Mouse (Mus musculus) adrenal gland, adult 8-10 months (tissue): ENCODE measurements at regions not wholly inside any gene's neighbourhood (a gene's known extent, or its start where the extent isn't known, plus 50 kb on each side); places are given as distances from the start of the nearest gene placed in this dataset.

ENCODE experiments used
- DNase-seq: peaks from one replicate; pipeline ENCODE4 v3.0.0; 2022

DNA sequence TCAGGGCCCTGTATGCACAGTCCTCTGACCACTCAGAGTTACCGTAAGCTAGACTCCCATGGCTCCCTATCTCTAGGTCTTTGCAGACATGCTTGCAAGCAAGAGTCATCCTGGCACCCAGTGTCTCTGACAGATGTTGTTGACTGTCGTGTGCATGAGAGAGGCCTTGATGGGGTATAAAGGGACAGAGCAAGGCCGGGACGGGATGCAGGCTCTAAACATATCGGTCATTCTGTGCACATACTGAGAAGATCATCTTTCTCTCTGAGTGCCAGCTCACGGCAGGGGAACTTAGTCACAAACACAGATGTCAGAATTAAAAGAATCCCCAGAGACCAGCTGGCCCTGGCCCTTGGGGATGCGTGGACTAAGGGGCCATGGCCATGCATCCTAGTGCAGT, 199.4 kb upstream of the Usp24 start:
- DNase-seq: peak; percentile 16

GRCm38 (mm10) chr4:106121306-106121705, 194.7 kb upstream of the Usp24 start:
- no peak for DNase-seq

GRCm38 (mm10) chr4:106123038-106123654, 192.9 kb upstream of the Usp24 start:
- DNase-seq: peak; percentile 43

GRCm38 (mm10) chr4:106127199-106127598, 188.8 kb upstream of the Usp24 start:
- DNase-seq: no peak

- no peak for DNase-seq
These were observed 188.4 kb upstream of the Usp24 start for GRCm38 (mm10) chr4:106127641-106128040.

GRCm38 (mm10) chr4:106129327-106129726, 186.7 kb upstream of the Usp24 start:
- DNase-seq: no peak

DNA sequence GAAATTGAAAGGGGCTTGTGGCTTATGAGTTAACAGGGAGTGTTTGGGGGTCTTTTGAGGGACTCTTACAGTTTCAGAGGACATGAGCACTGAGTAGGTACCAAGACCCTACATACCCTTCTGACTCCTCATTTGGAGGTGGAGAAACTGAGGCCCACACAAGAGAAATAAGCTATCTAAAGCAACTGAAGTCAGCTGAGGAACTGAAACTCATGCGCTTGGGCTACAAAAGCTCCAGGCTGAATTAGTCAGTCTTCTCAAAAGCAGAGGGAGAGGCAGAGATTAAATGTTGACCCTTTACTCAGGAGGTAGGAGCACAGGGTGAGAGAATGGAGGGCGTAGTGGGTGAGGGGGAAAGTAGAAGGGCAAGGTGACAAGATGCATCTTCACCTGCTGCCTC, 186.2 kb upstream of the Usp24 start:
- no peak for DNase-seq

DNA sequence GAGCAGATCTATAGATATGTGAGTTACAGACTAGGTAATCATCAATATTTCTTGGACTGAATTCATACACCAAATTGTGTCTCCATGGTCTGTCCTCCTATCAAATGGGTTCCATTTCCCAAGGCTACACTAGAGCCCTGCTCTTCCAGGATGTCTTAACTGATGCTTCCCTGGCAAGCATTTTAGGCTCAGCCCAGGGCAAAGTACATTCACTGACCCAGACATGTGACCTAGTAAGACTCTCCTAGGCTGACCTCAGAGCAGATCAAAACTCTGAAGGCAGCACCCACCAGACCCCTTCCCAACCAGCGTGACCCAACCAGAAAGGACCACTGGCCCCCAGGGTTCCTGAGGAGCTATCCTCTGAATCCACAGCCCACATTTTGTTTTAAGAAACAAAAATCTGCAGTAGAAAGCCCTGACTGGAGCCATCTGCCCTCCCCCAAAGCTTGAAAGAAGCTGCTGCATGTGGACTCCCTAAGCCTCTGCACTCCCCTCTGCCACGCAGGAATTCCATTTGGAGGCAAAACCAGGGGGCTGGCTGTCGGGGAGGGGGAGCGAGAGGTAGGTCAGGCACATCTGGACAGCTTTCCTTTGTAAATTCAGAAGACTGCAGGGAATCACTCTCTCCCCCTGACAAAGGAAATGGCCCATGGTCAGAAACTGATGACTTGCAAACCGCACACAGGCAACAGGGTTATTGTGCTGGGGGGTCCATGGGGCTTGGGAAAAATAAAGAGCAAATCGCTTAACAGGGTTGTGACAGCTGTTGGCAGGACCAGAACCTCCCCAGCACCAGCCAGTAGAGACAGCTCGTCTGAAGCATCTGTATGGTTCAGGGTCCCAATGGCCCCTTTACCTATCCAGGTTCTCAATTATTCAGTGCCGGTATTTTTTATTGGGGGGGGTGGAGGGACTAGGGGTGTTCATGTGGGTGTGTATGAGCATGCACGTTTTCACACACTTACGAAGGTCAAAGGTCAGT, 182.0 kb upstream of the Usp24 start:
- DNase-seq: no peak

DNA sequence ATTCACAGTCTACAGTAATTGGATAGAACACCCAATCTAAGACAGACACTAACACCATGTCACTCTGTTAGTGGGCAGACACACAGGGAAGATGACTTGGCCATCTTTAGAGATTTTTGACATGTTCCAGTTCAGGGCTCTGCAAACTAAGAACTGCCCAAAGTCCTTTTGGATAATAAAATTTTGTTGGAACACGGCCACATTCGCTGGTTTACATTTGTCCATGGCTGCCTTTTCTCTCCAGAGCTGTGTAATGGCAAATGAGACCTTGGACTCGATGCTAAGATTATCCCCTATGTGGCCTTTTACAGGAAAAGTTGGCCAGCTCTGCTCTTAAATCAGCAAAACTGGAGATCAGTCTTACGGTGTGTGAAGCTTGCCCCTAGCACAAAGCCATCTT, 173.3 kb upstream of the Usp24 start:
- DNase-seq: no peak

GRCm38 (mm10) chr4:106144351-106145116, 171.5 kb upstream of the Usp24 start:
- peak; percentile 17 for DNase-seq

- DNase-seq: no peak
These were observed 169.0 kb upstream of the Usp24 start for GRCm38 (mm10) chr4:106146919-106147460.

DNA sequence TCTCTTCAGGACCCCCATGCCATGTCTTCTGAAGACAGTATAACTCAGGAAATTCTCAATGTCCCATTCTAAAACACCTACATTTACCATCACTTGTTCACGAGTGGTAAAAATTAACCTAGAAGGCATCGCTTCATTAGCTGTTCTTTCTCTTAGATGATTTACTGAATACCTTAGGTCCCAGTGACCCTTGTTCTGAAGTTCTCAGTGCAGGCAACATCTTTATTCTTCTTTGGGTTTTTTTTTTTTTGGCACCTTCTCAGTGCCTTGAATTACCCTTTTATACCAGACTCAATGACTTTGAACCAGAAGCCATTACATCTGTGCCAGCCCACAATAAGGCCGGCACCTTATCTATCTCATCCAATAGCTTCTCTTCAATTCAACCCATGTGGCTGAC, 167.1 kb upstream of the Usp24 start:
- no peak for DNase-seq

DNA sequence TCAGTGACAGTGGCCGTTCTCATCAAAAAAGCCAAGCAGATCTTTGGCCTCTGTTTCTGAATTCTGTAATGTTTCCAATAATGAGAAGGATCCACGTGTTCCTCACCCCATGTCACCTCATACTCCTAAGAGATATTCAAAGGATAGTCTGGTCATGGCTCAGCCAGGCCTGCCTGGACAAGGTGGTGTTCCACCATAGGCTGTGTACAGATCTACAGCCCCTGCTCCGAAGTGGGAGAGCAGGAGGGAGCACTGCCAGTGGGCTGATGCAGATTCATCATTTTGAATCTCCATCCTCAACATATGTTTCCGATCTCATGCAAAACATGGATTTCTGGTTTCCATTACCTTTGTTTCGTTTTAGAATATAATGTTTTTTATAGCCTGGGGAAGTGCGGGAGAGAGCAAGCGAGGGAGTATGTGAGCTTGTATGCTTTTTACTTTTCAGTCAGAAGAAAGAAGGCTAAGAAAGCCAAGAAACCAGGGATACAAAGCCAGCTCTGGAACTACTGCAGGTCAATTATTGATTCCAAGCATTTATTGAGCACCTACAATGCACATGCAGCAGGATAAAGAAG, 166.5 kb upstream of the Usp24 start:
- DNase-seq: no peak

- DNase-seq: no peak
These were observed 165.2 kb upstream of the Usp24 start for GRCm38 (mm10) chr4:106150775-106151174.

DNA sequence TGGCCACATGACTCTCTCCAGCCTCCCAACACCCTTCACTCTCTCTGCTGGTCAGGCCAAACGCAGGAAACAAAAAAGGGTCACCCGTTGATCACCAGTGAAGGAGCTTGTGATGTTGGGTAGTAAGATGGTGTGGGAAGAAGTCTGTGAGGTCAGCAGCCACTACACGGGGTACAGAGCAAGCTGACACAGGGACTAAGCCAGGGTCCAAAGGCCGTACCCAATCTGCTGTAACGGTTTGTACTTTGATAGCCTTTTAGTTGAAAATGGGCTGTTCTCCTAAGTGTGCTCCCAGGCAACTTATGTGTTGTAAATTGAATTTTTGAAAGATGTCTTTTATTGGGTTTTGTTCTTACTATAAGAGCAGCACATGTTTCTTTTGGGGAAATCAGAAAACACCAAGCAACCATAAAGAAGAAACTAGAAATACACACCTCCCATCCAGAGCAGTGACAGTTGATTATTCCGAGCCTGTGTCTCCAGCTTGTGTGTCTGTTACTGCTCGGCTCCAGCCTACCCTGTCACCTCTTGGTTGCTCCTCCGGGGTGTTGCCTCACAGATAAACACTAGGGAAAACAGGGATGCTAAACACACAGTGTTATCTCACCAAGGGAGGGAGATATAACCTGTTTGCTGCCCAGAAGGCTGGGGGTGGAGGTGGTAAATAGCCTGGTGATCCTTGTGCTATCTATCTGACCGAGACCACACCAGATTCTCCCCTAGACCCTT, 158.4 kb upstream of the Usp24 start:
- no peak for DNase-seq

GRCm38 (mm10) chr4:106161592-106161991, 154.4 kb upstream of the Usp24 start:
- no peak for DNase-seq

- no peak for DNase-seq
These were observed 153.5 kb upstream of the Usp24 start for GRCm38 (mm10) chr4:106162551-106162950.

DNA sequence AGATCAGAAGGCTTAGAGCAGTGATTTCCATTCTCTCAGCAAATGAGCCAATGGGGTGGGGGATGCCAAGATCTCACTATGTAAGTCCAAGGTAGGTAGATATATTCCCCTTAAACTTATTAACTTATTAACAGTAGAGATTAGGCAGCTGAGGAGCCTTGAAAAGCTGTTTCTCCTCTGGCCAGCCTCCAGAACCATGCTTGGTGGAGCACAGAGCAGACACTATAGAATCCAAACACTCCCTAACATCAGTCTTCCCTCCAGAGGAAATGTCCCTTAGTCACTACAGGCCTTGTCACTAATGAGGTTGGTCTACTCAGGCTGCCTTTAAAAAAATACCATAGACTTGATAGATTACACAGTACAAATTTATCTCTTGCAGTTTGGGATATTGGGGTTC, 152.8 kb upstream of the Usp24 start:
- no peak for DNase-seq

DNA sequence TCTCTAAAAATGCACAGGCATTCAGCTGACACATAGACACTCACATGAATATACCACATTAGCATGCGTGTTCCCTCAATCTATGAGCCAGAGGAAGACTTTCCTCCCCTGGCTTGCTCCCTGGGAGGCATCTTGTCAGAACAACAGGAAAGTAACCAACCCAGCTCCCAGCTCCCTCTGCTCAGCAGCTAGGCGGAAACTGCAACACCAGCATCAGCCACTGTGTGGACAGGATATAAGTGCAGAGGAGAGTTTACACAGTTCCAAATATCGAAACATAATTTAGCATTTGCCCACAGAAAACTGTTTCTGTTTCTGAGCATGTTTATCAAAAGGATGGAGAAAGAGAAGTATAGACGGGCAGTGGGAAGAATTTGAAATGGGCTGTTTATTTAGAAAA, 148.3 kb upstream of the Usp24 start:
- no peak for DNase-seq

GRCm38 (mm10) chr4:106168741-106169140, 147.3 kb upstream of the Usp24 start:
- DNase-seq: no peak

- DNase-seq: no peak
These were observed 146.5 kb upstream of the Usp24 start for GRCm38 (mm10) chr4:106169466-106169865.

DNA sequence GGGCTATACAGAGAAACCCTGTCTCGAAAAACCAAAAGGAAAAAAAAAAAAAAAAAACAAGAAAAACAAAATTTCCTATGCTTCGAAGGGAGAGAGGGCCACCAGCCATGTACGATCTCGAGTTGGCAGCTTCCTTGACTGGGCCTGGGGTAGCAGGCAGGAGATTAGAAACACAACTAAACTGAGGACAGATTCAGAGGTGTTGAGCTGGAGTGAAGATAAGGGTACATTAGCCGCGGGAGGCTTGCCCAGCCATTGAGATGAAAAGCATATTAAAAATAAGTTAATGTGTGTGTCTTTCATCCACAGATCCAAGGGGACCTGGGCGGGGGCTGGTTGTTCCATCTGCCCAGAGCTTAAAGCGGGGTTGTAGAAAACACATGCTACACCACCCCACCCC, 145.3 kb upstream of the Usp24 start:
- no peak for DNase-seq
